Mouse (Mus musculus): ENCODE measurements around the gene Khdc4. TPM values are rescaled to one million over a fixed set of nuclear protein-coding genes. Genes with fewer than 3 reads are reported as not detected.

Khdc4 gene
- total and polyA plus RNA-seq, 3 experiments: 47.4 to 71.0 TPM; not detected in 1

- TF ChIP-seq MAZ (IDR thresholded peaks at IDR 0.05; ENCODE audit: low read depth, low read length) (no peak), CHD1 (IDR thresholded peaks at IDR 0.05; ENCODE audit: low read depth, low read length) (no peak; the same call in 1 of the 2 replicates), USF2 (IDR thresholded peaks at IDR 0.05; ENCODE audit: borderline replicate concordance in 1 of 2, insufficient read depth in 1 of 2, low read depth in 1 of 2, low read length in 2 of 2) (no peak), ZKSCAN1 (IDR thresholded peaks at IDR 0.05; ENCODE audit: low read depth, low read length) (no peak), RAD21 (IDR thresholded peaks at IDR 0.05; ENCODE audit: low read depth, low read length) (no peak)
Observed at GRCm38 (mm10) chr3:88685958-88686451, 402 bp downstream of the Khdc4 start (continued).

GRCm38 (mm10) chr3:88686734-88687611, 1.4 kb downstream of the Khdc4 start:
- H3K36me3 ChIP-seq (ENCODE audit: control insufficient read depth in 1 of 2, insufficient read depth in 2 of 2, low read length in 2 of 2): peaks cover 28 to 46% of the 10 kb centered on the region in 2 experiments
- H3K79me2 ChIP-seq (ENCODE audit: control insufficient read depth, insufficient read depth, low read length, poor library complexity): peaks cover 33% of the 10 kb centered on the region
- H3K27me3 ChIP-seq (ENCODE audit: control insufficient read depth in 1 of 2, insufficient read depth in 2 of 2, low read length in 2 of 2): no peaks in the 10 kb centered on the region
- H3K4me1 ChIP-seq (ENCODE audit: control insufficient read depth in 1 of 2, insufficient read depth in 2 of 2, low read length in 2 of 2): peaks cover 8 to 13% of the 10 kb centered on the region in 2 experiments
- peak overlapping the region; percentile 78 to 97 for H3K4me3 ChIP-seq (ENCODE audit: control insufficient read depth in 1 of 2, insufficient read depth in 1 of 2, low read depth in 2 of 2, low read length in 2 of 2)
- H3K9me3 ChIP-seq (replicated peaks; ENCODE audit: insufficient read depth, low read length): no peaks in the 10 kb centered on the region
- peak overlapping the region; percentile 74 for H3K27ac ChIP-seq (ENCODE audit: control insufficient read depth, low read depth, low read length)
- peak overlapping the region; percentile 84 for H3K9ac ChIP-seq (ENCODE audit: control insufficient read depth, low read depth, low read length, poor library complexity, severe bottlenecking)
- peak; percentile 66 for DNase-seq (ENCODE audit: low read depth, low spot score)
- TF ChIP-seq NRF1 (IDR thresholded peaks at IDR 0.05; ENCODE audit: insufficient read depth, low read depth, low read length, poor library complexity, severe bottlenecking) (peak; percentile 71), TCF12 (IDR thresholded peaks at IDR 0.05; ENCODE audit: low read depth, low read length) (no peak), MAX (IDR thresholded peaks at IDR 0.05; ENCODE audit: low read length) (peak; percentile 64), EP300 (IDR thresholded peaks at IDR 0.05; ENCODE audit: low read depth in 1 of 2, low read length in 2 of 2) (no peak), POLR2AphosphoS2 (IDR thresholded peaks at IDR 0.05; ENCODE audit: low read length) (no peak; the same call in 1 of the 2 replicates), MEF2A (IDR thresholded peaks at IDR 0.05; ENCODE audit: extremely low read depth, insufficient replicate concordance, low read depth, low read length, poor library complexity, severe bottlenecking) (no peak), MYC (IDR thresholded peaks at IDR 0.05; ENCODE audit: low read depth, low read length) (peak; percentile 55; the same call in 1 of the 2 replicates), SMC3 (IDR thresholded peaks at IDR 0.05; ENCODE audit: low read depth, low read length) (no peak; the same call in 1 of the 2 replicates), HCFC1 (IDR thresholded peaks at IDR 0.05; ENCODE audit: low read depth, low read length) (peak; percentile 48; the same call in 1 of the 2 replicates)

- Histone ChIP-seq H3K79me2 (ENCODE audit: control insufficient read depth, insufficient read depth, low read length, poor library complexity) (peaks cover 33% of the 10 kb centered on the region), H3K27ac (ENCODE audit: control insufficient read depth, low read depth, low read length) (no peak overlapping the region), H3K4me1 (ENCODE audit: control insufficient read depth in 1 of 2, insufficient read depth in 2 of 2, low read length in 2 of 2) (peaks cover 8 to 11% of the 10 kb centered on the region in 2 experiments), H3K36me3 (ENCODE audit: control insufficient read depth in 1 of 2, insufficient read depth in 2 of 2, low read length in 2 of 2) (peaks cover 27 to 65% of the 10 kb centered on the region in 2 experiments), H3K9ac (ENCODE audit: control insufficient read depth, low read depth, low read length, poor library complexity, severe bottlenecking) (no peak overlapping the region), H3K27me3 (ENCODE audit: control insufficient read depth in 1 of 2, insufficient read depth in 2 of 2, low read length in 2 of 2) (no peaks in the 10 kb centered on the region), H3K4me3 (ENCODE audit: control insufficient read depth in 1 of 2, insufficient read depth in 1 of 2, low read depth in 2 of 2, low read length in 2 of 2) (no peak overlapping the region), H3K9me3 (replicated peaks; ENCODE audit: insufficient read depth, low read length) (no peaks in the 10 kb centered on the region)
- no peak for DNase-seq (ENCODE audit: low read depth, low spot score)
- TF ChIP-seq CHD1 (IDR thresholded peaks at IDR 0.05; ENCODE audit: low read depth, low read length): no peak
- no peak for TF ChIP-seq POLR2A (IDR thresholded peaks at IDR 0.05; ENCODE audit: control insufficient read depth in 1 of 2, insufficient read depth in 1 of 2, low read depth in 1 of 2, low read length in 2 of 2, poor library complexity in 1 of 2)
- TF ChIP-seq GABPA (IDR thresholded peaks at IDR 0.05; ENCODE audit: low read depth, low read length): no peak
- no peak for TF ChIP-seq SMC3 (IDR thresholded peaks at IDR 0.05; ENCODE audit: low read depth, low read length)
- TF ChIP-seq MYB (IDR thresholded peaks at IDR 0.05; ENCODE audit: low read depth, low read length): no peak
- TF ChIP-seq GATA1 (IDR thresholded peaks at IDR 0.05; ENCODE audit: low read depth, low read length): no peak
- no peak for TF ChIP-seq MYC (IDR thresholded peaks at IDR 0.05; ENCODE audit: low read depth, low read length)
- no peak for TF ChIP-seq ZKSCAN1 (IDR thresholded peaks at IDR 0.05; ENCODE audit: low read depth, low read length)
- no peak for TF ChIP-seq ETS1 (IDR thresholded peaks at IDR 0.05; ENCODE audit: low read depth, low read length)
- TF ChIP-seq POLR2AphosphoS2 (IDR thresholded peaks at IDR 0.05; ENCODE audit: low read length): no peak
- no peak for TF ChIP-seq CTCF (IDR thresholded peaks at IDR 0.05 in 2 of 3, conservative IDR thresholded peaks at IDR 0.05 in 1 of 3; ENCODE audit: control insufficient read depth in 1 of 3, insufficient read depth in 1 of 3, low read depth in 2 of 3, low read length in 3 of 3, poor library complexity in 1 of 3, severe bottlenecking in 1 of 3)
- no peak for TF ChIP-seq ELF1 (IDR thresholded peaks at IDR 0.05; ENCODE audit: low read depth, low read length)
- TF ChIP-seq EP300 (IDR thresholded peaks at IDR 0.05; ENCODE audit: low read depth in 1 of 2, low read length in 2 of 2): no peak
- TF ChIP-seq USF2 (IDR thresholded peaks at IDR 0.05; ENCODE audit: borderline replicate concordance in 1 of 2, insufficient read depth in 1 of 2, low read depth in 1 of 2, low read length in 2 of 2): no peak
- no peak for TF ChIP-seq UBTF (IDR thresholded peaks at IDR 0.05; ENCODE audit: borderline replicate concordance, insufficient read depth, low read depth, low read length)
- no peak for TF ChIP-seq MAZ (IDR thresholded peaks at IDR 0.05; ENCODE audit: low read depth, low read length)
- no peak for TF ChIP-seq NRF1 (IDR thresholded peaks at IDR 0.05; ENCODE audit: insufficient read depth, low read depth, low read length, poor library complexity, severe bottlenecking)
Observed at GRCm38 (mm10) chr3:88689079-88689478, 3.5 kb downstream of the Khdc4 start.

Measured in MEL (cell line).